Mouse (Mus musculus) cerebellum, adult 11-12 months (tissue): ENCODE data around the gene Ube2i.
"Not testable (repeated sequence)": the region's sequence is repeated elsewhere in the genome, so short reads cannot be mapped to it uniquely, and the experiment has no call there.

Experiments
- DNase-seq: peaks from one replicate; pipeline ENCODE4 v3.0.0; 2022

Ube2i gene

GRCm38 (mm10) chr17:25252643-25253042 is 21.8 kb downstream of the Ube2i start:
- no peak for DNase-seq

- DNase-seq, result no peak
These were observed 24.1 kb downstream of the Ube2i start for GRCm38 (mm10) chr17:25250181-25250835.

GRCm38 (mm10) chr17:25248033-25248750 is 26.2 kb downstream of the Ube2i start:
- DNase-seq, result no peak

GRCm38 (mm10) chr17:25244239-25244638 is 30.2 kb downstream of the Ube2i start:
- DNase-seq, result no peak

- DNase-seq, result peak; percentile 22
These were observed 31.2 kb downstream of the Ube2i start for GRCm38 (mm10) chr17:25243131-25243780.

- DNase-seq, result peak; percentile 81
These were observed 34.5 kb downstream of the Ube2i start, which contains the start of the genes Gnptg and Tsr3 for GRCm38 (mm10) chr17:25239695-25240636. TSS of gene Gnptg (minus strand) at chr17:25240124. TSS of gene Tsr3 (plus strand) at chr17:25240170.

GRCm38 (mm10) chr17:25235635-25236034 is 38.8 kb downstream of the Ube2i start:
- DNase-seq, result peak; percentile 20

GRCm38 (mm10) chr17:25231621-25232020 is 42.8 kb downstream of the Ube2i start:
- not testable (repeated sequence) for DNase-seq

GRCm38 (mm10) chr17:25230700-25231099 is 43.7 kb downstream of the Ube2i start:
- peak; percentile 47 for DNase-seq

GRCm38 (mm10) chr17:25230014-25230655 is 44.3 kb downstream of the Ube2i start:
- peak; percentile 25 for DNase-seq

GRCm38 (mm10) chr17:25227991-25228390 is 46.4 kb downstream of the Ube2i start:
- DNase-seq, result no peak

GRCm38 (mm10) chr17:25225659-25226058 is 48.8 kb downstream of the Ube2i start:
- DNase-seq, result no peak

GRCm38 (mm10) chr17:25224586-25225222 is 49.7 kb downstream of the Ube2i start:
- no peak for DNase-seq

- DNase-seq, result no peak
These were observed 51.3 kb downstream of the Ube2i start for GRCm38 (mm10) chr17:25222951-25223601.

GRCm38 (mm10) chr17:25222504-25222940 is 51.9 kb downstream of the Ube2i start:
- peak; percentile 78 for DNase-seq

- peak; percentile 82 for DNase-seq
These were observed 52.5 kb downstream of the Ube2i start for GRCm38 (mm10) chr17:25221821-25222503.

- DNase-seq, result peak; percentile 28
These were observed 53.7 kb downstream of the Ube2i start for GRCm38 (mm10) chr17:25220746-25221145.

GRCm38 (mm10) chr17:25219492-25220295 is 54.7 kb downstream of the Ube2i start:
- no peak for DNase-seq

- DNase-seq, result peak; percentile 57
These were observed 55.5 kb downstream of the Ube2i start for GRCm38 (mm10) chr17:25218967-25219366.
